Comparison of ENCODE assay signal across 21 mouse cellular contexts in the genomic region with DNA sequence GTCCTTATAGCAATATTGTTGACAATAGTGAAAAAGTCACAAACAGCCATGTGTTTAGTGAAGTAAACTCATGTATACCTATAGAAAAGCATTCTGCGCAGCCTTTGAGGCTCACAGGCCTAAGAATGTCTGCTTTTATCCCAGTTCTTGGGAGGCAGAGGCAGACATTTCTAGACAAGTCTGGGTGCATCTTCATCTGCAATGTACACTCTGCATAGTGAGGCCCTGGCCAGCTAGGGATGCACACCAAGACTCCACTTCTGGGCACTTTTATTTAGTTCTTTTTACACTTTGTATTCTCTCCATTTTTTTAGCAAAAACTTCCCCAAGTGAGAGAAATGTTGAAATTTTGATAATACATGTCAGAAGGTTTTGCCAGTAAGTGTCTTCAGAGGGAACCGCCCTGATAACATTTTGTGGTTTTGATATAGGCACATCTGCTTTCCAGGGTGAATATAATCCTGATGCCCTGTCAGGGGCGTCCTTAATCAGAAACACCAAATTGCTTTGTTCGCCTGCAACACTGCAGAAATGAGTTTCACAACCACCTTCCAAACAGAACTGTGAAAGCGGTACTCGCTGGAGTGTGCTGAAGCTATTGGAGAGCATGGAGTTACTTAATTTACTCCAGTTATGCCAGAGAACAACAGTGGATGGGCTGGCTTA. TPM values are rescaled to one million over a fixed set of nuclear protein-coding genes. Genes with fewer than 3 reads are reported as not detected.
DNase-seq lines count a peak whose midpoint lies in the region; ATAC-seq and TF ChIP-seq lines count a peak whose summit lies in the region.
"Had no signal": no experiment of that assay in that cellular context is flagged by ENCODE, and none has a peak within 500 bp of the region (broad histone marks: within the 10 kb centered on the region; RNA-seq: fewer than 3 reads in every experiment).

No protein-coding gene starts in this region.

- peak overlapping the region; percentile 59 for H3K4me2 ChIP-seq in liver, embryonic 14.5 days (ENCODE audit: low read depth)
- H3K4me2 ChIP-seq in forebrain, embryonic 16.5 days (ENCODE audit: low read length) = no peak overlapping the region
- H3K4me2 ChIP-seq: embryonic facial prominence, embryonic 12.5 days; hindbrain, embryonic 15.5 days; midbrain, embryonic 13.5 days had no signal

- H3K36me3 ChIP-seq in liver, embryonic 14.5 days (replicated peaks; ENCODE audit: control insufficient read depth, insufficient read depth, low read depth) = no peaks in the 10 kb centered on the region
- H3K36me3 ChIP-seq in forebrain, embryonic 16.5 days (ENCODE audit: control insufficient read depth, insufficient read depth) = no peaks in the 10 kb centered on the region
- H3K36me3 ChIP-seq: embryonic facial prominence, embryonic 12.5 days; heart, embryonic 10.5 days; hindbrain, embryonic 15.5 days; limb, embryonic 10.5 days; midbrain, embryonic 13.5 days had no signal

- DNase-seq in c-Kit-positive CD71-positive TER-119-negative erythroid progenitor cells, embryonic 14.5 days (ENCODE audit: low read depth) = peak; percentile 77
- peak; percentile 60 to 69 (median 64) for DNase-seq in liver, embryonic 14.5 days (ENCODE audit: low read depth in 3 of 3, low spot score in 3 of 3)
- DNase-seq in layer of hippocampus, adult 9-11 months = no peak
- no peak for DNase-seq in layer of hippocampus, postnatal 14 days (ENCODE audit: low spot score in 2 of 2)
- DNase-seq: adrenal gland, adult 2 months; cerebellum, adult 18-20 months; cerebellum, postnatal 14 days; heart, postnatal 4 days; kidney, adult 2 months; thymus, postnatal 4 days had no signal

- H3K4me1 ChIP-seq in liver, embryonic 14.5 days (replicated peaks; ENCODE audit: control insufficient read depth in 2 of 2, insufficient read depth in 2 of 2, low read length in 1 of 2) = peaks cover 31 to 45% of the 10 kb centered on the region in 2 experiments
- 0 out of 2 replicates have a peak, but pooled peaks cover 2% of the 10 kb centered on the region for H3K4me1 ChIP-seq in forebrain, embryonic 16.5 days (replicated peaks; ENCODE audit: control insufficient read depth, insufficient read depth, low read length)
- H3K4me1 ChIP-seq: embryonic facial prominence, embryonic 12.5 days; heart, embryonic 10.5 days; hindbrain, embryonic 15.5 days had no signal

- peak overlapping the region; percentile 41; the same call in 1 of the 2 replicates for H3K9ac ChIP-seq in liver, embryonic 14.5 days (replicated peaks)
- no peak overlapping the region for H3K9ac ChIP-seq in forebrain, embryonic 16.5 days (replicated peaks; ENCODE audit: low read depth, low read length)
- H3K9ac ChIP-seq: embryonic facial prominence, embryonic 12.5 days; hindbrain, embryonic 15.5 days; midbrain, embryonic 13.5 days had no signal

- H3K9me3 ChIP-seq in liver, embryonic 14.5 days (ENCODE audit: control insufficient read depth, low read length) = no peaks in the 10 kb centered on the region
- H3K9me3 ChIP-seq in forebrain, embryonic 16.5 days (ENCODE audit: control insufficient read depth, low read length) = no peaks in the 10 kb centered on the region
- H3K9me3 ChIP-seq: embryonic facial prominence, embryonic 12.5 days; heart, embryonic 10.5 days; hindbrain, embryonic 15.5 days; limb, embryonic 10.5 days; midbrain, embryonic 13.5 days had no signal

- WGBS in liver, embryonic 14.5 days (ENCODE audit: insufficient replicate concordance) = 18% methylated on average over 6 of the region's 6 CpGs
- WGBS in forebrain, embryonic 16.5 days = 92% methylated on average over 6 of the region's 6 CpGs

- peak; percentile 87 for TF ChIP-seq EP300 in liver, embryonic 14.5 days (IDR thresholded peaks at IDR 0.05; ENCODE audit: low read depth)

- H3K27ac ChIP-seq in liver, embryonic 14.5 days = peak overlapping the region; percentile 82
- H3K27ac ChIP-seq in forebrain, embryonic 16.5 days (ENCODE audit: low read length) = no peak overlapping the region
- H3K27ac ChIP-seq: embryonic facial prominence, embryonic 12.5 days; heart, embryonic 10.5 days; hindbrain, embryonic 15.5 days; kidney, postnatal 0 days; limb, embryonic 10.5 days; midbrain, embryonic 13.5 days had no signal

- H3K27me3 ChIP-seq in liver, embryonic 14.5 days (ENCODE audit: control insufficient read depth, insufficient read depth, low read length) = no peaks in the 10 kb centered on the region
- no peaks in the 10 kb centered on the region for H3K27me3 ChIP-seq in forebrain, embryonic 16.5 days (replicated peaks; ENCODE audit: control insufficient read depth, insufficient read depth, low read length)
- H3K27me3 ChIP-seq: embryonic facial prominence, embryonic 12.5 days; hindbrain, embryonic 15.5 days; midbrain, embryonic 13.5 days had no signal

- TF ChIP-seq CTCF in liver, embryonic 14.5 days (IDR thresholded peaks at IDR 0.05; ENCODE audit: low read depth) = no peak

- H3K4me3 ChIP-seq in liver, embryonic 14.5 days (ENCODE audit: insufficient read depth in 1 of 2, low read depth in 2 of 2, low read length in 2 of 2) = no peak overlapping the region
- H3K4me3 ChIP-seq in forebrain, embryonic 16.5 days (replicated peaks; ENCODE audit: low read length) = no peak overlapping the region
- H3K4me3 ChIP-seq: embryonic facial prominence, embryonic 12.5 days; heart, embryonic 10.5 days; hindbrain, embryonic 15.5 days; limb, embryonic 10.5 days; midbrain, embryonic 13.5 days had no signal

- peak; percentile 78 for ATAC-seq in erythroid progenitor cell, adult 5-6 weeks (replicated peaks; ENCODE audit: low FRiP score, poor library complexity, severe bottlenecking)
- ATAC-seq in liver, embryonic 14.5 days (ENCODE audit: insufficient read depth) = peak; percentile 87
- peak; percentile 93 for ATAC-seq in megakaryocyte-erythroid progenitor cell, adult 5-6 weeks (replicated peaks; ENCODE audit: low FRiP score, low TSS enrichment, poor library complexity, severe bottlenecking)
- ATAC-seq in forebrain, embryonic 16.5 days = no peak
- ATAC-seq: lung, postnatal 0 days; midbrain, embryonic 13.5 days; Patski had no signal

RNA-seq across cellular contexts. Expression of a gene that starts 54.1 kb away (rescaled TPM):
- 85.9 and 87.6 TPM in 2 replicates for total RNA-seq in erythroid progenitor cell, adult 5-6 weeks (2015; ENCODE audit: low replicate concordance)
- total RNA-seq in erythroid progenitor cell, adult 5-6 weeks (2017; ENCODE audit: low replicate concordance) = 76.3 and 120 TPM in 2 replicates
- polyA plus RNA-seq in liver, embryonic 14.5 days (2012; rRNA removed) = 13.5 and 18.0 TPM in 2 replicates
- polyA plus RNA-seq in liver, embryonic 14.5 days (2014; fragmentation: Nextera tagmentation; extraction: Ambion mirVana) = 56.1 and 61.8 TPM in 2 replicates
- 81.6 and 95.5 TPM in 2 replicates for total RNA-seq in megakaryocyte-erythroid progenitor cell, adult 5-6 weeks (2014; fragmentation: Nextera tagmentation)
- 106 and 108 TPM in 2 replicates for total RNA-seq in megakaryocyte-erythroid progenitor cell, adult 5-6 weeks (2017)
- 123 and 127 TPM in 2 replicates for polyA plus RNA-seq in forebrain, embryonic 16.5 days (2015; fragmentation: Nextera tagmentation; extraction: Ambion mirVana)
- 10 to 100 TPM; 74.9 to 79.7 TPM for total RNA-seq in layer of hippocampus, postnatal 14 days (2021)

Comparison
In these comparisons a context has a peak if more than half of its experiments do, and no peak if none do; other contexts are left out.
1. DNase-seq: peak in c-Kit-positive CD71-positive TER-119-negative erythroid progenitor cells, embryonic 14.5 days (single experiment) and liver, embryonic 14.5 days (3 of 3); none in layer of hippocampus, adult 9-11 months (single experiment) and layer of hippocampus, postnatal 14 days (0 of 2).